Mouse (Mus musculus): ENCODE results near the gene Mars2. TPM values are rescaled to one million over a fixed set of nuclear protein-coding genes. Genes with fewer than 3 reads are reported as not detected.

Mars2 gene
- total and polyA plus RNA-seq, 2 experiments from 2014 or later: 2.4 to 9.3 TPM

GRCm38 (mm10) chr1:55210202-55210965 is 26.6 kb upstream of the Mars2 start:
- 55% methylated on average over 12 of the region's 12 CpGs for WGBS
- Histone ChIP-seq H3K4me2 (ENCODE audit: low read depth, low read length) (peak overlapping the region; percentile 18; the same call in 1 of the 2 replicates), H3K36me3 (ENCODE audit: insufficient read depth, low read length) (no peaks in the 10 kb centered on the region), H3K4me1 (ENCODE audit: insufficient read depth, low read length) (0 out of 2 replicates have a peak, but pooled peaks cover 3% of the 10 kb centered on the region), H3K9ac (replicated peaks; ENCODE audit: low read length) (no peak overlapping the region), H3K27me3 (ENCODE audit: insufficient read depth, low read length) (no peaks in the 10 kb centered on the region), H3K9me3 (ENCODE audit: low read length) (no peaks in the 10 kb centered on the region), H3K4me3 (ENCODE audit: low read length) (no peak overlapping the region), H3K27ac (peak overlapping the region; percentile 41; the same call in 1 of the 2 replicates)
- 0 out of 2 replicates have a peak, but pooled peaks have one; percentile 40 for ATAC-seq
- TF ChIP-seq CTCF (IDR thresholded peaks at IDR 0.05; ENCODE audit: low read depth): no peak
- DNase-seq (ENCODE audit: low spot score): no peak

- H3K27ac ChIP-seq: peak overlapping the region; percentile 41; the same call in 1 of the 2 replicates
- ATAC-seq (no peak), DNase-seq (ENCODE audit: low spot score) (no peak)
- H3K4me2 ChIP-seq (ENCODE audit: low read depth, low read length): no peak overlapping the region
- TF ChIP-seq CTCF (IDR thresholded peaks at IDR 0.05; ENCODE audit: low read depth): no peak
- WGBS: 78% methylated on average over 8 of the region's 8 CpGs
- 0 out of 2 replicates have a peak, but pooled peaks cover 3% of the 10 kb centered on the region for H3K4me1 ChIP-seq (ENCODE audit: insufficient read depth, low read length)
- H3K4me3 ChIP-seq (ENCODE audit: low read length): no peak overlapping the region
- H3K36me3 ChIP-seq (ENCODE audit: insufficient read depth, low read length): no peaks in the 10 kb centered on the region
- H3K27me3 ChIP-seq (ENCODE audit: insufficient read depth, low read length): no peaks in the 10 kb centered on the region
- no peak overlapping the region for H3K9ac ChIP-seq (replicated peaks; ENCODE audit: low read length)
- no peaks in the 10 kb centered on the region for H3K9me3 ChIP-seq (ENCODE audit: low read length)
These were observed 25.9 kb upstream of the Mars2 start for GRCm38 (mm10) chr1:55211081-55211480.

- no peak for TF ChIP-seq CTCF (IDR thresholded peaks at IDR 0.05; ENCODE audit: low read depth)
- Histone ChIP-seq H3K36me3 (ENCODE audit: insufficient read depth, low read length) (no peaks in the 10 kb centered on the region), H3K9me3 (ENCODE audit: low read length) (no peaks in the 10 kb centered on the region), H3K27ac (no peak overlapping the region), H3K4me3 (ENCODE audit: low read length) (no peak overlapping the region), H3K27me3 (ENCODE audit: insufficient read depth, low read length) (no peaks in the 10 kb centered on the region), H3K4me2 (ENCODE audit: low read depth, low read length) (no peak overlapping the region), H3K4me1 (ENCODE audit: insufficient read depth, low read length) (0 out of 2 replicates have a peak, but pooled peaks cover 3% of the 10 kb centered on the region), H3K9ac (replicated peaks; ENCODE audit: low read length) (no peak overlapping the region)
- DNase-seq (ENCODE audit: low spot score) (no peak), ATAC-seq (no peak)
- WGBS: 88% methylated on average over 4 of the region's 4 CpGs
These were observed 24.2 kb upstream of the Mars2 start for GRCm38 (mm10) chr1:55212771-55213170.

- ATAC-seq: no peak
- TF ChIP-seq CTCF (IDR thresholded peaks at IDR 0.05; ENCODE audit: low read depth): no peak
- 0 out of 2 replicates have a peak, but pooled peaks cover 3% of the 10 kb centered on the region for H3K4me1 ChIP-seq (ENCODE audit: insufficient read depth, low read length)
- 81% methylated on average over 6 of the region's 6 CpGs for WGBS
- no peak overlapping the region for H3K9ac ChIP-seq (replicated peaks; ENCODE audit: low read length)
- no peaks in the 10 kb centered on the region for H3K9me3 ChIP-seq (ENCODE audit: low read length)
- H3K36me3 ChIP-seq (ENCODE audit: insufficient read depth, low read length): no peaks in the 10 kb centered on the region
- no peak overlapping the region for H3K4me2 ChIP-seq (ENCODE audit: low read depth, low read length)
- no peaks in the 10 kb centered on the region for H3K27me3 ChIP-seq (ENCODE audit: insufficient read depth, low read length)
- DNase-seq (ENCODE audit: low spot score): no peak
- H3K27ac ChIP-seq: no peak overlapping the region
- H3K4me3 ChIP-seq (ENCODE audit: low read length): no peak overlapping the region
These were observed 23.5 kb upstream of the Mars2 start for GRCm38 (mm10) chr1:55213475-55213874.

- H3K4me1 ChIP-seq (ENCODE audit: insufficient read depth, low read length): 0 out of 2 replicates have a peak, but pooled peaks cover 3% of the 10 kb centered on the region
- DNase-seq (ENCODE audit: low spot score) (no peak), ATAC-seq (no peak)
- H3K9ac ChIP-seq (replicated peaks; ENCODE audit: low read length): no peak overlapping the region
- H3K27ac ChIP-seq: no peak overlapping the region
- H3K36me3 ChIP-seq (ENCODE audit: insufficient read depth, low read length): no peaks in the 10 kb centered on the region
- no peaks in the 10 kb centered on the region for H3K9me3 ChIP-seq (ENCODE audit: low read length)
- H3K27me3 ChIP-seq (ENCODE audit: insufficient read depth, low read length): no peaks in the 10 kb centered on the region
- no peak overlapping the region for H3K4me3 ChIP-seq (ENCODE audit: low read length)
- WGBS: 89% methylated on average over 6 of the region's 6 CpGs
- no peak for TF ChIP-seq CTCF (IDR thresholded peaks at IDR 0.05; ENCODE audit: low read depth)
- H3K4me2 ChIP-seq (ENCODE audit: low read depth, low read length): no peak overlapping the region
These were observed 23.0 kb upstream of the Mars2 start for GRCm38 (mm10) chr1:55213936-55214335.

GRCm38 (mm10) chr1:55215185-55215813 is 21.7 kb upstream of the Mars2 start:
- Histone ChIP-seq H3K27me3 (ENCODE audit: insufficient read depth, low read length) (no peaks in the 10 kb centered on the region), H3K4me3 (ENCODE audit: low read length) (no peak overlapping the region), H3K4me2 (ENCODE audit: low read depth, low read length) (no peak overlapping the region), H3K36me3 (ENCODE audit: insufficient read depth, low read length) (no peaks in the 10 kb centered on the region), H3K4me1 (ENCODE audit: insufficient read depth, low read length) (0 out of 2 replicates have a peak, but pooled peaks cover 3% of the 10 kb centered on the region), H3K9ac (replicated peaks; ENCODE audit: low read length) (no peak overlapping the region), H3K27ac (no peak overlapping the region), H3K9me3 (ENCODE audit: low read length) (no peaks in the 10 kb centered on the region)
- no peak for ATAC-seq
- WGBS: 71% methylated on average over 11 of the region's 11 CpGs
- no peak for DNase-seq (ENCODE audit: low spot score)
- TF ChIP-seq CTCF (IDR thresholded peaks at IDR 0.05; ENCODE audit: low read depth): no peak
